Mouse (Mus musculus) stomach, postnatal 0 days (tissue): Measurements from ENCODE around the gene Elf1.

ENCODE experiments used
- CTCF ChIP-seq: IDR thresholded peaks from 2 replicates; pipeline ENCODE4 v1.5.1; 2016; ENCODE audit warnings: antibody characterized with exemption, low read depth, mild to moderate bottlenecking, moderate library complexity
- EP300 ChIP-seq: optimal IDR thresholded peaks from 2 replicates; pipeline ENCODE3; 2016; ENCODE audit warnings: antibody characterized with exemption

- TF ChIP-seq CTCF (no peak), EP300 (no peak)
These were observed 60.6 kb downstream of the Elf1 start for GRCm38 (mm10) chr14:79541606-79542005.
